Comparison of ENCODE assay signal across 16 mouse cellular contexts in genomic region chr10:5573328-5573727, GRCm38 (mm10). TPM values are rescaled to one million over a fixed set of nuclear protein-coding genes. Genes with fewer than 3 reads are reported as not detected.
DNase-seq lines count a peak whose midpoint lies in the region; ATAC-seq and TF ChIP-seq lines count a peak whose summit lies in the region.
"Had no signal": no experiment of that assay in that cellular context is flagged by ENCODE, and none has a peak within 500 bp of the region (broad histone marks: within the 10 kb centered on the region; RNA-seq: fewer than 3 reads in every experiment).

No protein-coding gene starts in this region.

- no peaks in the 10 kb centered on the region for H3K9me3 ChIP-seq in forebrain, embryonic 11.5 days (ENCODE audit: control insufficient read depth, low read length)
- H3K9me3 ChIP-seq: hindbrain, embryonic 10.5 days; intestine, embryonic 15.5 days had no signal

- WGBS in thymus, adult 2 months: 88% methylated on average over 2 of the region's 2 CpGs
- WGBS in bone marrow, adult 2 months: 86% methylated on average over 2 of the region's 2 CpGs
- 61% methylated on average over 2 of the region's 2 CpGs for WGBS in forebrain, embryonic 11.5 days

- H3K4me2 ChIP-seq in forebrain, embryonic 11.5 days (ENCODE audit: low read depth, low read length, severe bottlenecking): no peak overlapping the region
- H3K4me2 ChIP-seq: heart, embryonic 13.5 days; intestine, embryonic 15.5 days; liver, embryonic 15.5 days had no signal

- H3K4me1 ChIP-seq in thymus, adult 2 months (replicated peaks; ENCODE audit: control insufficient read depth, insufficient read depth, low read length): no peaks in the 10 kb centered on the region
- no peaks in the 10 kb centered on the region; the same call in 1 of the 2 replicates for H3K4me1 ChIP-seq in bone marrow, adult 2 months (ENCODE audit: control insufficient read depth, insufficient read depth, low read length)
- no peaks in the 10 kb centered on the region for H3K4me1 ChIP-seq in forebrain, embryonic 11.5 days (replicated peaks; ENCODE audit: control insufficient read depth, insufficient read depth, low read length)
- H3K4me1 ChIP-seq: heart, embryonic 13.5 days; hindbrain, embryonic 10.5 days; intestine, embryonic 15.5 days; liver, embryonic 15.5 days had no signal

- H3K27me3 ChIP-seq in thymus, adult 2 months (ENCODE audit: control insufficient read depth, insufficient read depth, low read length): no peaks in the 10 kb centered on the region
- H3K27me3 ChIP-seq in forebrain, embryonic 11.5 days (ENCODE audit: control insufficient read depth, insufficient read depth, low read length): no peaks in the 10 kb centered on the region
- H3K27me3 ChIP-seq: heart, embryonic 13.5 days; intestine, embryonic 15.5 days; liver, embryonic 15.5 days; megakaryocyte, embryonic 14.5 days had no signal

- TF ChIP-seq POLR2A in thymus, adult 2 months (IDR thresholded peaks at IDR 0.05; ENCODE audit: control insufficient read depth, extremely low read depth, insufficient read depth, low read length, poor library complexity): no peak
- no peak for TF ChIP-seq POLR2A in bone marrow, adult 2 months (IDR thresholded peaks at IDR 0.05; ENCODE audit: borderline replicate concordance, control insufficient read depth, low read depth, low read length)

- peak; percentile 44 for TF ChIP-seq CTCF in layer of hippocampus, adult 2 months (conservative IDR thresholded peaks at IDR 0.05)
- no peak for TF ChIP-seq CTCF in thymus, adult 2 months (IDR thresholded peaks at IDR 0.05; ENCODE audit: borderline replicate concordance, control insufficient read depth, extremely low read depth, insufficient read depth, low read length, poor library complexity)
- peak; percentile 38; the same call in 1 of the 2 replicates for TF ChIP-seq CTCF in bone marrow, adult 2 months (IDR thresholded peaks at IDR 0.05; ENCODE audit: control insufficient read depth, insufficient read depth, low read length)

- no peak overlapping the region for H3K4me3 ChIP-seq in layer of hippocampus, adult 2 months
- H3K4me3 ChIP-seq in thymus, adult 2 months (ENCODE audit: control insufficient read depth, insufficient read depth, low read length): no peak overlapping the region
- H3K4me3 ChIP-seq in bone marrow, adult 2 months (replicated peaks; ENCODE audit: control insufficient read depth, low read depth, low read length): no peak overlapping the region
- no peak overlapping the region for H3K4me3 ChIP-seq in forebrain, embryonic 11.5 days (ENCODE audit: low read depth, low read length)
- H3K4me3 ChIP-seq: heart, embryonic 13.5 days; hindbrain, embryonic 10.5 days; intestine, embryonic 15.5 days; liver, embryonic 15.5 days; megakaryocyte, embryonic 14.5 days had no signal

- DNase-seq in layer of hippocampus, adult 2 months (ENCODE audit: low spot score in 2 of 2): no peak
- no peak for DNase-seq in layer of hippocampus, adult 9-10 months (ENCODE audit: low spot score)
- peak; percentile 5 for DNase-seq in thymus, postnatal 25 days
- DNase-seq in thymus, adult 2 months: no peak
- DNase-seq in forebrain, embryonic 11.5 days (ENCODE audit: low spot score): no peak
- DNase-seq in heart, adult 9 months (ENCODE audit: low spot score in 2 of 2): no peak
- DNase-seq: cerebellum, adult 9-11 months; gastrocnemius, postnatal 10 days; right cerebral cortex, postnatal 25 days had no signal

- H3K27ac ChIP-seq in layer of hippocampus, adult 2 months: no peak overlapping the region
- no peak overlapping the region for H3K27ac ChIP-seq in thymus, adult 2 months (ENCODE audit: control insufficient read depth, insufficient read depth, low read length)
- no peak overlapping the region for H3K27ac ChIP-seq in bone marrow, adult 2 months (ENCODE audit: control insufficient read depth, insufficient read depth, low read depth, low read length, poor library complexity)
- no peak overlapping the region for H3K27ac ChIP-seq in forebrain, embryonic 11.5 days (ENCODE audit: low read depth, low read length)
- H3K27ac ChIP-seq: heart, embryonic 13.5 days; hindbrain, embryonic 10.5 days; intestine, embryonic 15.5 days; liver, embryonic 15.5 days had no signal

- no peaks in the 10 kb centered on the region for H3K36me3 ChIP-seq in thymus, adult 2 months (ENCODE audit: control insufficient read depth, insufficient read depth, low read length)
- H3K36me3 ChIP-seq in forebrain, embryonic 11.5 days (ENCODE audit: control insufficient read depth, insufficient read depth, low read length): no peaks in the 10 kb centered on the region
- H3K36me3 ChIP-seq: heart, embryonic 13.5 days; hindbrain, embryonic 10.5 days; intestine, embryonic 15.5 days; liver, embryonic 15.5 days had no signal

- H3K9ac ChIP-seq in forebrain, embryonic 11.5 days (ENCODE audit: low read length): no peak overlapping the region
- H3K9ac ChIP-seq: heart, embryonic 13.5 days; intestine, embryonic 15.5 days; liver, embryonic 15.5 days had no signal

- ATAC-seq in forebrain, embryonic 11.5 days (replicated peaks; ENCODE audit: low FRiP score): no peak
- ATAC-seq: forebrain, embryonic 14.5 days; intestine, embryonic 15.5 days had no signal

RNA-seq across cellular contexts. Expression of gene Myct1, which starts 20.2 kb away (rescaled TPM):
- under 1 TPM; 0.20 to 0.25 TPM for total RNA-seq in layer of hippocampus, adult 2 months (2021)
- 0.85 and 1.3 TPM in 2 replicates for polyA plus RNA-seq in thymus, adult 2 months (2012; rRNA removed)
- polyA plus RNA-seq in bone marrow, adult 2 months (2011; ENCODE audit: insufficient read depth, insufficient read length, low replicate concordance, missing spikeins): 3.6 and 5.8 TPM in 2 replicates
- 1.5 and 2.2 TPM in 2 replicates for polyA plus RNA-seq in forebrain, embryonic 11.5 days (2014; fragmentation: Nextera tagmentation; extraction: Ambion mirVana)

RNA-seq across cellular contexts. Expression of gene Syne1, which starts 22.0 kb away (rescaled TPM):
- 100 to 1,000 TPM; 307 to 317 TPM for total RNA-seq in layer of hippocampus, adult 2 months (2021)
- 30.0 and 33.5 TPM in 2 replicates for polyA plus RNA-seq in thymus, adult 2 months (2012; rRNA removed)
- polyA plus RNA-seq in bone marrow, adult 2 months (2011; ENCODE audit: insufficient read depth, insufficient read length, low replicate concordance, missing spikeins): 16.3 and 67.1 TPM in 2 replicates
- 2.4 and 3.4 TPM in 2 replicates for polyA plus RNA-seq in forebrain, embryonic 11.5 days (2014; fragmentation: Nextera tagmentation; extraction: Ambion mirVana)
